Mouse (Mus musculus) erythroblast, embryonic 14.5 days (primary cell): ENCODE results near the gene Ptgis.

Experiments
- GATA1 ChIP-seq: IDR thresholded peaks from 2 replicates; pipeline ENCODE4 v1.6.1; 2012; ENCODE audit warnings: low read length, inconsistent platforms, mixed read lengths
- TAL1 ChIP-seq: IDR thresholded peaks from 3 replicates; pipeline ENCODE4 v1.6.1; 2012; ENCODE audit warnings: low read length, inconsistent platforms, mixed read lengths

DNA sequence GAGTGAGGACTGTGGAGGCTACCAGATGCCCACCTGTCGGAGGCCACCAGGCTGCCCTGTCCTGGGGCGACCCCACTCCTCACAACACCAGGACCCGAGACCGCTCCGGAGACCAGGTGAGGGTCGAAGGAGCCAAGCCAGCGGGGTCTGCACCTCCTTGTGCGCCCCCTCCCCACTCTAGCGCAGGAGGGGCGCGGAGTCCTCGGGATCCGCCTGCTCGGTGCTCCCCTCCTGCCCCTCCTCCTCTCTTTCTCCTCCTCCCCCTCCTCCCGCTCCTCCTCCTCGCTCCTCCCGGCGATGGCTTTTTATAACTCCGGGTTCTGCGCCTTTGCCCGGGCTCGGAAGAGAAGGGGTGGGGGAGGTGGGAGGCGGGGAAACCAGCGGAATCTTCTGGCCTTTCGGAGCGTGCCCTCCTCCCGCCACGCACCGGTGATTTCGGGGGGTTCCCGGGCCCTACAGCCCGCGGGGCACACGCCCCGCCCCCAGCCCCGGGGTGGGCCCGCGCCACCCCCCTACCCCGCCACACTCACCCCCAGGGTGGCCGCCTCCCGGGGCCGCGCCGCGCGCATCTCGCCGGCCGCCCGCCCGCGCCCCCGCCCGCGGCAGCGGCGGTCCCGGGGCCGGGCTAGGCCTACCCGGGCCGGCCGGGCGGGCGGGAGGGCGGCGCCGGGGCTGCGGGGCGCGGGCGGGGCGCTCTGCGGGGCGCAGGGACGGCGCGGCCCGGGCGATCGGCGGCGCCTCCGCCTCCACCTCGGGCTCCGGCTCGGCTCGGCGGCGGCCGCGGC, 50.9 kb downstream of the Ptgis start:
- TF ChIP-seq GATA1 (no peak), TAL1 (no peak)
